Mouse (Mus musculus): Measurements from ENCODE around the gene Cped1. TPM values are rescaled to one million over a fixed set of nuclear protein-coding genes. Genes with fewer than 3 reads are reported as not detected.
"Not testable (repeated sequence)": the region's sequence is repeated elsewhere in the genome, so short reads cannot be mapped to it uniquely, and the experiment has no call there.

The Cped1 gene
- polyA plus RNA-seq, 1 experiment from 2014 or later = 6.5 TPM

DNA sequence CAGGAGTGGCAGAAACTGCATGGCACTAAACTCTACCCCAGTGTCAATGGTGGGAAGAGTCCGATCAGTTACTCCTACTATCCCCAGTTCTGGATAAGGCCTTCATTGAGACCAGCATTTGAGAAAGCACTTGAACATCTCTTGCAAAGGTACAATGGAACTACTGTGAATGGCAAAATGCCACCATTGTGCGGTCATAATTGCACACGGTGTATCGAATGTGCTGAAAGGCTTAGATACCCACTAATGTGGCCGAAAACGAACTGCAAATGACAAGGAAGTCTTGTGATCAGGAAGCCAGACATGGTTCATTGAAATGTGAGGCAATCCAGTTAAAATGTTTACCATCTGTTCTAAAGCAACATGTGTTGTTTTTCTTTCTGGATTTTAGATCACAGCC, 247.8 kb downstream of the Cped1 start:
- H3K4me1 ChIP-seq = no peaks in the 10 kb centered on the region
- no peak overlapping the region for H3K4me3 ChIP-seq
- ATAC-seq (ENCODE audit: low FRiP score, low read depth) = no peak
- H3K36me3 ChIP-seq = no peaks in the 10 kb centered on the region
- H3K27ac ChIP-seq = no peak overlapping the region
- 69% methylated on average over 6 of the region's 6 CpGs for WGBS
- H3K9me3 ChIP-seq = no peaks in the 10 kb centered on the region
- H3K27me3 ChIP-seq (replicated peaks) = no peaks in the 10 kb centered on the region
- no peak overlapping the region for H3K4me2 ChIP-seq (replicated peaks)
- no peak overlapping the region for H3K9ac ChIP-seq

DNA sequence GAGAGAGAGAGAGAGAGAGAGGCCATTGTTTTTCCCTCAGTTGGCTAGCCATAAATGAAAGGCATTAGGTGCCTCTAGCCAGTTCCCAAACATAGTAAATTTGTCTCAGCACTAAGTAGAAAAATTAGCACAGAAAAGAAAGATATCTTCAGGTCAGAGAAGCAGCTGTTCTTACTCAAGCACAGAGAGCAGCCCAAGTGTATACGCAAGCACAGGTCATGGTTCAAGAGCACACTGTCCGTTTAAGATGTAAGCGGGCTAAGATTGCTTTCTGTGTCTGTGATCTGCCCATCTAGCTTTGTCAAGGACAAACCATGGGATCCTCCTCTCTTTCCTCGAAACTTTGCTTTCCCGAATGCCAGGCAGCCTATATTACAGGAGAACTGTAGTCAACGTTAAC, 249.4 kb downstream of the Cped1 start:
- no peaks in the 10 kb centered on the region for H3K27me3 ChIP-seq (replicated peaks)
- no peaks in the 10 kb centered on the region for H3K36me3 ChIP-seq
- no peak for ATAC-seq (ENCODE audit: low FRiP score, low read depth)
- H3K4me3 ChIP-seq = no peak overlapping the region
- no peak overlapping the region for H3K9ac ChIP-seq
- no peak overlapping the region for H3K27ac ChIP-seq
- H3K4me2 ChIP-seq (replicated peaks) = no peak overlapping the region
- WGBS = 85% methylated on average over 6 of the region's 6 CpGs
- H3K4me1 ChIP-seq = no peaks in the 10 kb centered on the region
- no peaks in the 10 kb centered on the region for H3K9me3 ChIP-seq

DNA sequence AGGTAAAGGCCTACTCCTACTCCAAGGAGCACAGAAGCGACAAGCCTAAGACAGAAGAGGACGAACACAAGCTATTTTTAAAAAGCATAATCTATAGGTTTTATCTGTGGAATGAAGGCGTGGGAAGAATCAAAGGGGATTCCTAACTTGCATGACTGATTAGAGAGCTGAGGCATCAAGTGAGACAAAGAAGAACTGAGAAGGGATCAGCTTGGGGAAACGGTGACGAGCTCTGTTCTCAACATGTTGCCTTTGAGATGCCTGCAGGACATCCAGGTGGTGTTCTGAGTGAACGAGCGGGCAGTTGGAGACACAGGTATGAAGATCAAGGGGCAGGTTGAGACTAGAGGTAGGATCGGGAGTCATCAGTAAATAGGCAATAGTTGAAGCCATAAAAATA, 257.6 kb downstream of the Cped1 start:
- H3K4me2 ChIP-seq (replicated peaks) = no peak overlapping the region
- no peaks in the 10 kb centered on the region for H3K27me3 ChIP-seq (replicated peaks)
- no peak overlapping the region for H3K4me3 ChIP-seq
- no peaks in the 10 kb centered on the region for H3K36me3 ChIP-seq
- 85% methylated on average over 8 of the region's 8 CpGs for WGBS
- no peak for ATAC-seq (ENCODE audit: low FRiP score, low read depth)
- no peak overlapping the region for H3K9ac ChIP-seq
- H3K9me3 ChIP-seq = no peaks in the 10 kb centered on the region
- no peak overlapping the region for H3K27ac ChIP-seq
- no peaks in the 10 kb centered on the region for H3K4me1 ChIP-seq

DNA sequence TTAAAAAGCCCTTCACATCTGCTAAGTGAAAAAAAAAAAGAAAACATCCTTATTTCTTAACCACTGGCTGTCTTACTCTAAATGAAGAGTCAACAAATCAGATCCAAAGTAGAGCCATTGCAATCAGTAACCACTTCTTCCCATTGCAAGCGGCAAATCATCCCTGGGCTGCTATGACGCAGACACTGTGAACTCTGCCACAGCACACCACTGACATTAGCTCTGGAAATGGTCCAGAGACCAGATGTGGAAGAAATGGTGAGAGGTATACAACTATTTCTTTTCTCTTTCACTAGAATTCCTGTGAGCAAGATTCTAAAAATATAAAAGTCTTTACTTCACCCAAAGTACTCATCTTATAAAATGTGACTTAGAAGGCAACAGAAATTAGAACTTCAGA, 261.0 kb downstream of the Cped1 start:
- Histone ChIP-seq H3K4me3 (no peak overlapping the region), H3K27me3 (replicated peaks) (no peaks in the 10 kb centered on the region), H3K36me3 (no peaks in the 10 kb centered on the region), H3K9me3 (no peaks in the 10 kb centered on the region), H3K4me2 (replicated peaks) (no peak overlapping the region), H3K4me1 (no peaks in the 10 kb centered on the region), H3K27ac (no peak overlapping the region), H3K9ac (no peak overlapping the region)
- ATAC-seq (ENCODE audit: low FRiP score, low read depth) = no peak
- 93% methylated on average over 2 of the region's 2 CpGs for WGBS

DNA sequence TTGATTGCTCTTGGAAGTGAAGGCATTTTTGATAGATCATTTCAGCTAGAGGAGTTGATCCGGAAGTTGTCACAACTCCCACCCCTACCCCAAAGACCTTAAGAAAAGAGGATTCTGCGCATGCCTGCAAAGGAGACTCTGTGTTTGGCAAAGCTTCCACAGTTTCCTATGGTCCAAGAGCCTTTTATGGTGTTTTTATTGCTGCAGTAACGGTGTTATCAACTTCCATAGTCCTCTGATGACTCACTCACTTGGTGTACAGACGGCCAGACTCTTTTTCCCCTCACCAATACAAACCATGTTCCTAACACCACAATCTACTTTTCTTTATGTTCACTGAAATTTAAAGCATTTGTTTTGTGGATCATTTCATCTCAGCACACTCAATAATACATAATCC, 273.1 kb downstream of the Cped1 start:
- Histone ChIP-seq H3K4me1 (no peaks in the 10 kb centered on the region), H3K9ac (no peak overlapping the region), H3K4me2 (replicated peaks) (no peak overlapping the region), H3K27me3 (replicated peaks) (no peaks in the 10 kb centered on the region), H3K27ac (no peak overlapping the region), H3K36me3 (no peaks in the 10 kb centered on the region), H3K4me3 (no peak overlapping the region), H3K9me3 (no peaks in the 10 kb centered on the region)
- 56% methylated on average over 4 of the region's 4 CpGs for WGBS
- ATAC-seq (ENCODE audit: low FRiP score, low read depth) = no peak

DNA sequence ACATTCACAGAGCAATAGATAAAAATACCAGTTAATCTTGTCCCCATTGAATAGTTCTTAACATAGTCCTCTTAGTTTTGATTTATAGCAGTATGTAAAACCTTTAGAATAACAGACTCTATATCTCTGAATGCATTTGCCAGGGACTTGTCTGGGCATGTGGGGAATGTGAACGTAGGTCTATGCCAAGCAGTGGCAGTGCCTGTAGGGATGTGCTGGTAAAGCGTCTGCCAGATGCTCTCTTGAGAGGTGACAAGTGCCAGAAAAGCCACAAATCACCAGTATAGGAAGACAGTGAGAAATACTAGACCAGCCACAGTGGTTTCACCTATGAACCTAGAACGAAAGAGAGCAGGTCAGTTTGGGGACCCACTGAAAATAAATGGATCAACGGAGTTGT, 276.8 kb downstream of the Cped1 start:
- no peak overlapping the region for H3K27ac ChIP-seq
- H3K4me2 ChIP-seq (replicated peaks) = no peak overlapping the region
- 72% methylated on average over 4 of the region's 4 CpGs for WGBS

DNA sequence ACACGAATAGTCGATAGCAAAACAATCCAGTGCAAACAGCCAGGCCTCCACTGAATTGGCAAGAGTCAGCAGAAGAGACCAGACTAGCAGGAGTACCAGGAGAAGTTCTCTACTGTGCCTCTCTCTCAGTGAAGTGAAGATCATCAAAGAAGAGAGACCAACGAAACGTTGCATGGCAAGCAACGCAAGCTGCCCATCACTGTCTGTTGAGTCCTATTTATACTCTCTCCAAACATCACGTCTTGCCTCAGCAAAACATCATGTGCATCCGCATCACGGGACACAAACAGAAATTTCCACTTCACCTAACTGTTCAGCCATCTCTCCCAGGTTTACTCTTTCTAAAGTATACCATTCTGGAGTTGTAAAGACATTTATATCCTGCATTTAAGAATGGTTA, 278.4 kb downstream of the Cped1 start:
- H3K9ac ChIP-seq; H3K27me3 ChIP-seq (replicated peaks); H3K4me2 ChIP-seq (replicated peaks); H3K4me3 ChIP-seq; ATAC-seq (ENCODE audit: low FRiP score, low read depth); H3K36me3 ChIP-seq; H3K27ac ChIP-seq; H3K4me1 ChIP-seq; H3K9me3 ChIP-seq: not testable (repeated sequence)
- 87% methylated on average over 8 of the region's 8 CpGs for WGBS

More for the DNA sequence above, 276.8 kb downstream of the Cped1 start:
- H3K4me3 ChIP-seq = no peak overlapping the region
- no peaks in the 10 kb centered on the region for H3K4me1 ChIP-seq
- no peaks in the 10 kb centered on the region for H3K27me3 ChIP-seq (replicated peaks)
- no peaks in the 10 kb centered on the region for H3K36me3 ChIP-seq
- no peak overlapping the region for H3K9ac ChIP-seq
- no peak for ATAC-seq (ENCODE audit: low FRiP score, low read depth)
- H3K9me3 ChIP-seq = no peaks in the 10 kb centered on the region

DNA sequence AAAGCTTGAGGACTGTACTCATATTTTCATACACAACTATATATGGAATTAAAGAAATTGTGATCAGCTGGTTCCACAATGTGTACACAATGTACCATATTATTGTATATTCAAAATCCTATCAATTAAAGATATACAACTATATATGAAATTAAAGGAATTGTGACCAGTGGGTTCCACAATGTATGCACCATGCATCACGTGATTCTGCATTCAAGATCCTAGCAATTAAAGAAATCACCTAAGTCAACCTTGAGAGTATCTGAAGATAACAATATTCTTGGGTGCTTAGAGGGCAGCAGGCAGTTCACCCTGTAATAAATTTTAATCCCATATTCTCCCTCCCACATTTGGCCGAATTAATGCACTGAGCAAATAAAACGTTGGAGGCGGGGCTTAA, 280.3 kb downstream of the Cped1 start:
- no peaks in the 10 kb centered on the region for H3K9me3 ChIP-seq
- H3K4me3 ChIP-seq = no peak overlapping the region
- 81% methylated on average over 4 of the region's 4 CpGs for WGBS
- ATAC-seq (ENCODE audit: low FRiP score, low read depth) = no peak
- H3K9ac ChIP-seq = no peak overlapping the region
- H3K27me3 ChIP-seq (replicated peaks) = no peaks in the 10 kb centered on the region
- H3K27ac ChIP-seq = no peak overlapping the region
- no peak overlapping the region for H3K4me2 ChIP-seq (replicated peaks)
- H3K36me3 ChIP-seq = no peaks in the 10 kb centered on the region
- no peaks in the 10 kb centered on the region for H3K4me1 ChIP-seq

DNA sequence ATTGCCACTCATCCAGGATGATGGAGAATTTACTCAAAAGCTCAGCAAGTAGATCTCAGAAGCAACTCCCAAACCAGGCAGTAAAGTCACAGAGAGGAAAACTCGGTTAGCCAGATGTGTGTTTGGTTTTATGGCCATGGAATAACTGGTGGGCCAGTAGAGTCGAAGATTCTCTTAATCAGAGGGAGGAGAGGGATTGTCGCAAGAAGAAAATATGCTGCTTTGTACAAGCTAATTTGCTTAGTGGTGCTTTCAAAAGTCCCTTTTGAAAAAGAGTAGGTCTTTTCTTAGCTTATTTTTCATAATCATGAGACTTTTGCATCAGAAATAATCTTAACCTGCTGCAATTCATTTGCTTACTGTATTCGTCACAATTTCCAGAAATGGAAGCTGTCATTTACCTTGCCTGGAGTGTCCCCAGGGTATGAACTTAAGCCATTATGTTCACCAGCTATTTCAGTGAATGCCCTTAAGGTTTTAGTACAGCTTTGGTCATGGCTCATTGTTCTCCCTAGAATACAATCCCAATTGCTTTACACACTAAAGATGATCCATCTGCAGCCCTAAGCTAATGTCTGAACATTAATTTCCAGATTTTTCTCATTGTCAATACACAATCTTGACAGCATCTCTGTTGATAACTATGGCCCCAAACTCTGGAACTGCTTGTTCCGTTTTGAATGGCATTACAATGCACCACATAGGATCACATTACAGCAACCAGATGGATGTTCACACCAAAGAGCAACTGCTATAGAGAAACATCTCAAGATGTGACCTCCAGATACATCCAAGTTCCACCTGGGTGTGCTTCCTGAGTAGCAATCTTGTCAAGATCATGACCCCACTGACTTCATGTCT, 282.3 kb downstream of the Cped1 start:
- Histone ChIP-seq H3K4me3 (no peak overlapping the region), H3K4me2 (replicated peaks) (no peak overlapping the region), H3K9ac (no peak overlapping the region), H3K36me3 (no peaks in the 10 kb centered on the region), H3K27ac (no peak overlapping the region), H3K27me3 (replicated peaks) (no peaks in the 10 kb centered on the region), H3K9me3 (no peaks in the 10 kb centered on the region), H3K4me1 (no peaks in the 10 kb centered on the region)
- 74% methylated on average over 5 of the region's 5 CpGs for WGBS
- no peak for ATAC-seq (ENCODE audit: low FRiP score, low read depth)

DNA sequence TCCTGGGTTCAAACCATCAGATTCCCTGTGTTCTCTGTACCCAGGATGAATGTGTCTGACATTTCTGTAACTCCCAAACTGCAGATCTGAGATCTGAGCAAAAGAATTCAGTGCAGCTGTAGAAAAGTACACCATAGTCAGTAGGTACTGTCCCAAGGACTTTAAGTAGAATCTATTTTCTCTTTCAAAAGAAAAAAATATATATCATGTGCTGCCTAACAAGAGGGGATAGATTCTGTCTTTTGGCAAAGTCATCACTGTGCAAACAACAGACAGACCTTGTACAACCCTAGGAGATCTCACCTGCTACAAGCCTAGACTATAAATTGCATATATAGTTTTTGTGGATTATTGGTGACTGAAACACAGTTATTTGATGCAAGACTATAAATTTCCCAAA, 283.0 kb downstream of the Cped1 start:
- Histone ChIP-seq H3K36me3 (no peaks in the 10 kb centered on the region), H3K9me3 (no peaks in the 10 kb centered on the region), H3K27ac (no peak overlapping the region), H3K9ac (no peak overlapping the region), H3K4me2 (replicated peaks) (no peak overlapping the region), H3K4me1 (no peaks in the 10 kb centered on the region), H3K27me3 (replicated peaks) (no peaks in the 10 kb centered on the region), H3K4me3 (no peak overlapping the region)
- no peak for ATAC-seq (ENCODE audit: low FRiP score, low read depth)

DNA sequence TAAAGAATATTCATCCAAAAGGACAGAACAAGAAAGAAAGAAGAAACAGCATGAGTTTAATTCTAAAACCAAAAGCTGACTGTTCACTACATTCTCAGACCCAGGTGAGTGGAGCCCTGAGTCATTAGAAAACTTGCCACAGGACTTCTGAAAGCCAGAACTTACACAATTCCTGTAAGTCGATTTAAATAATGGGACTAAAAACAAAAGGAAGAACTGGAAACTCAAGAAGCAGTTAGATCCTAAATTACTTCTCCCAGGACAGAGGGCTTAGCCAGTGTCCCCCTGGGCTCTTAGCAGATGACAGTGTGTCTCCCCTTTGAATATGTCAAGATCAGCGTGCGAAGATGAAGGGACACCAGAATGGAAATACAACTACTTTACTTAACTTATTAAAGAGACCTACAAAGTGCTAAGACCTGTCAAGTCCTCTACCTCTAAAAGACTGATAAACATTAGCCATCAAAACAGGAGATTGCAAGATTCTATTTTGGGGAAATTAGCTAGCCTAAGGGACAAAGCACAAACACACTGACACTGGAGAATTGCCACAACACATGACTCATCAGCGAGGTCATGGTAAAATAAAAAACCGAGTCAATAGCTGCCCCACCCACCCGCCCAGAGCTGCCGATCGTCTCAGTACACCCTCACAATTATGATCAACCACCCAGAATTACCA, 284.3 kb downstream of the Cped1 start:
- H3K9me3 ChIP-seq = no peaks in the 10 kb centered on the region
- no peak for ATAC-seq (ENCODE audit: low FRiP score, low read depth)
- no peak overlapping the region for H3K27ac ChIP-seq
- no peaks in the 10 kb centered on the region for H3K36me3 ChIP-seq
- no peak overlapping the region for H3K4me2 ChIP-seq (replicated peaks)
- H3K9ac ChIP-seq = no peak overlapping the region
- H3K27me3 ChIP-seq (replicated peaks) = no peaks in the 10 kb centered on the region
- WGBS = 79% methylated on average over 8 of the region's 8 CpGs
- H3K4me3 ChIP-seq = no peak overlapping the region
- H3K4me1 ChIP-seq = no peaks in the 10 kb centered on the region

DNA sequence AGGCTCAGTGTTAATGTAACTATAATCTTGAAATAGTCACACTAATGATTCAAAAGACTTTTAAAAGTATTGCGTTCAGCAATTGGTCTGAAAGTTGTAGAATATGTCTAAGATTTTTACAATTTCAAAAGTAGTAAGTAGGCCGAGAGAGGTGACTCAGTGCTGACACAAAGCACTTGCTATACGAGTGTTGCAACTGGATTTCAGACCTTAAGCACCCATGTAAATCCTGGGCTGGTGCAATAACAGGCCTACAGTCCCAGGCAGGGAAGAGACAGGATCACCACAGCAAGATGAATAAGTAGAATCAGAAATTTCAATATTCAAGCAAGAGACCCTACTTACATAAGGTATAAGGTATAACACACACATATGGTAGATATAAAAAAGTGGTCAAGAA, 292.2 kb downstream of the Cped1 start:
- H3K9ac ChIP-seq = no peak overlapping the region
- H3K9me3 ChIP-seq = no peaks in the 10 kb centered on the region
- 89% methylated on average over 3 of the region's 3 CpGs for WGBS
- no peak for ATAC-seq (ENCODE audit: low FRiP score, low read depth)
- H3K4me3 ChIP-seq = no peak overlapping the region
- H3K36me3 ChIP-seq = no peaks in the 10 kb centered on the region
- H3K4me2 ChIP-seq (replicated peaks) = no peak overlapping the region
- no peaks in the 10 kb centered on the region for H3K4me1 ChIP-seq
- H3K27me3 ChIP-seq (replicated peaks) = no peaks in the 10 kb centered on the region
- no peak overlapping the region for H3K27ac ChIP-seq

All from neural tube, embryonic 12.5 days (tissue).